Mouse (Mus musculus) forebrain, embryonic 16.5 days (tissue): Measurements from ENCODE around the gene Nr3c2. TPM values are rescaled to one million over a fixed set of nuclear protein-coding genes. Genes with fewer than 3 reads are reported as not detected.

ENCODE experiments used
- ATAC-seq: fragments of 200-750 bp; cut with Nextera tagmentation; 2 replicates; pipeline ENCODE4 v1.8.0; 2017; ENCODE audit warnings: mild to moderate bottlenecking, moderate library complexity
- H3K27ac ChIP-seq: fragments of 300-500 bp; sonication (generic); 2 replicates; pipeline ENCODE4 v1.5.1; 2014; ENCODE audit warnings: low read length, control low read depth
- H3K27me3 ChIP-seq: fragments of 300-500 bp; sonication (generic); replicated peaks from 2 replicates; pipeline ENCODE4 v1.6.1; 2014; ENCODE audit warnings: low read length; ENCODE audit not compliant: control insufficient read depth, insufficient read depth
- H3K36me3 ChIP-seq: fragments of 300-500 bp; sonication (generic); 2 replicates; pipeline ENCODE4 v1.6.1; 2014; ENCODE audit not compliant: control insufficient read depth, insufficient read depth
- H3K4me1 ChIP-seq: fragments of 300-500 bp; sonication (generic); replicated peaks from 2 replicates; pipeline ENCODE4 v1.6.1; 2014; ENCODE audit warnings: low read length; ENCODE audit not compliant: control insufficient read depth, insufficient read depth
- H3K4me2 ChIP-seq: fragments of 300-500 bp; sonication (generic); 2 replicates; pipeline ENCODE4 v1.6.1; 2014; ENCODE audit warnings: mild to moderate bottlenecking, low read length, control low read depth
- H3K4me3 ChIP-seq: fragments of 300-500 bp; sonication (generic); replicated peaks from 2 replicates; pipeline ENCODE4 v1.5.1; 2014; ENCODE audit warnings: mild to moderate bottlenecking, low read length, control low read depth
- H3K9ac ChIP-seq: fragments of 300-500 bp; sonication (generic); replicated peaks from 2 replicates; pipeline ENCODE4 v1.6.1; 2014; ENCODE audit warnings: low read depth, low read length, control low read depth
- H3K9me3 ChIP-seq: fragments of 300-500 bp; sonication (generic); 2 replicates; pipeline ENCODE4 v1.6.1; 2016; ENCODE audit warnings: low read length; ENCODE audit not compliant: control insufficient read depth
- WGBS: fragments of 180-500 bp; shearing (Covaris S2); extraction: QIAGEN DNeasy Blood & Tissue Kit; methylation state at CpG from one replicate; pipeline ENCODE4 v1.1.7; 2014; 5-methylcytosine and 5-hydroxymethylcytosine counted together
- polyA plus RNA-seq: library from polyadenylated mRNA; unstranded; fragments of >200 nt; fragmentation: Nextera tagmentation; extraction: Ambion mirVana; gene quantifications from 2 replicates; pipeline ENCODE4 v1.2.1, GENCODE M21; 2015

Gene Nr3c2
- polyA plus RNA-seq, 1 experiment from 2014 or later: 5.3 TPM

DNA sequence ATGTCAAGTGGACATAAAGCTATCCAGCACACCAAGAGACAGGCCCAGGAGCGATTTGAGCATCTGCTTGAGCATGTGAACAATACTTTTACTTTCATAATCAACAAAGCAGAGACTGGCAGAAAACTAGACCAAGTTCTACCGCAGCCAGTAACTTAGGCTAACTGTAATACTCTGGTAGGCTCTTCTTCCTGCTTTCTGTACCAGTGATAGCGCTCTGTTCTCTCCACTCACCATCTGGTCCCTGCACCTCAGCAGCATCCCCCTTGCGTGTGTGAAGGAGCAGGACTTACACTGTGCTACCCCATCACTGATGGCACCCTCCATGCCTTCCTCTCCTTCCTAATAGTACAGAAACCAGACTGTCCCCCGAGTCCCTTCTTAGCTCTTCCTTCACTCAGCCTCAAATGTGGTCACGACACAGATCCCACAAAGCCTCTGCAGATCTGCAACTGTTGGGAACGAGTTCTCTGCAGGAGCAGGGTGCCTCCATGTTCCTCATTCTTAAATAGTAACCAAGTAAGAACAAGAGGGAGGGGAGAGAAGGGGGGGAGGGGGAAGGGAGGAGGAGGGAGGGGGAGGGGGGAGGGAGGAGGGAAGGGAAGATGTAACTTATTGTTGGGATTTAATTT, 383.5 kb downstream of the Nr3c2 start:
- Histone ChIP-seq H3K4me3 (no peak overlapping the region), H3K9me3 (no peaks in the 10 kb centered on the region), H3K27me3 (no peaks in the 10 kb centered on the region), H3K4me1 (peaks cover 3% of the 10 kb centered on the region; the same call in 1 of the 2 replicates), H3K9ac (no peak overlapping the region), H3K27ac (no peak overlapping the region), H3K36me3 (no peaks in the 10 kb centered on the region), H3K4me2 (no peak overlapping the region)
- 90% methylated on average over 7 of the region's 7 CpGs for WGBS
- ATAC-seq: no peak

GRCm38 (mm10) chr8:77284473-77284872, 385.2 kb downstream of the Nr3c2 start:
- H3K4me3 ChIP-seq: no peak overlapping the region

DNA sequence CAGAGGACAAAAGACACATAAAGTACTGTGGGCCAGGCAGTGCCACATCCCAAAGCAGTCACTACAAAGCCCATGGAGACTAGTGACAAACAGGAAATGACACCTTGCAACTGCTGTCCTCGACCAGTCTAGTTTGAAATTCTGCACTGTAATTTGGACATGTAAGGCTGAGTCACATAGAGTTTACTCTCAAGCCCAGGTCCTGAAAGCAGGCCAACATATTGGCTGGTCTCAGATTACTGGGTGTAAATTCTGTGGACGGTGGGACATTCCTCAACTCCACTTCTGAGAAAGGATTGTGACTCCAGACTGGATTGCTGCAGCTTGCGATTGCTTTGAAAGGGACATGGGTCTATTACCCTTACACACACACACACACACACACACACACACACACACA, 388.8 kb downstream of the Nr3c2 start:
- H3K36me3 ChIP-seq: no peaks in the 10 kb centered on the region
- 76% methylated on average over 3 of the region's 3 CpGs for WGBS
- H3K9me3 ChIP-seq: no peaks in the 10 kb centered on the region
- H3K9ac ChIP-seq: no peak overlapping the region
- no peak overlapping the region for H3K4me2 ChIP-seq
- peaks cover 10% of the 10 kb centered on the region for H3K4me1 ChIP-seq
- H3K27ac ChIP-seq: no peak overlapping the region
- peak; percentile 30; the same call in 1 of the 2 replicates for ATAC-seq
- no peaks in the 10 kb centered on the region for H3K27me3 ChIP-seq
- no peak overlapping the region for H3K4me3 ChIP-seq

More at GRCm38 (mm10) chr8:77284473-77284872, 385.2 kb downstream of the Nr3c2 start:
- H3K9me3 ChIP-seq: no peaks in the 10 kb centered on the region
- H3K4me2 ChIP-seq: no peak overlapping the region
- no peaks in the 10 kb centered on the region for H3K27me3 ChIP-seq
- H3K27ac ChIP-seq: no peak overlapping the region
- WGBS: 71% methylated on average over 3 of the region's 3 CpGs
- no peaks in the 10 kb centered on the region for H3K36me3 ChIP-seq
- peaks cover 3% of the 10 kb centered on the region; the same call in 1 of the 2 replicates for H3K4me1 ChIP-seq
- no peak for ATAC-seq
- no peak overlapping the region for H3K9ac ChIP-seq

DNA sequence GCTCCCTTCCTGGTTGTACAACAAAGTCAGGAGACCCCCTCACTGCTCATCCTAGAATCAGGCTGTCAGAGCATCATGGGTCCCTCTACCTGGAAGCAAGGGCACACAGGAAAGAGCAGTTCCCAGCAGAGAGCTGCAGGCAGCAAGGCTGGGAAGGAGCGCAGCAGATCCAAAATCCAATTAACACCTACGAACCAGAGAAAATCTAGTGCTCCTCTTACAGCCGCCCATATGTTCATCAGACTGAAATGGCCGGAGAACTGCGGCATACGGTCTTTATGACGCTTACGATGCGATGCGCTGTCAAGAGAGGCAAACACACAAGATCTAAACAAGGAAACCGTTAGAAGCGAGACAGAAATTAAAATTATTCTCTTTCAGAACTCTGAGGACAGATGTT, 389.2 kb downstream of the Nr3c2 start:
- Histone ChIP-seq H3K9ac (no peak overlapping the region), H3K4me1 (peaks cover 10% of the 10 kb centered on the region), H3K27me3 (no peaks in the 10 kb centered on the region), H3K36me3 (no peaks in the 10 kb centered on the region), H3K9me3 (no peaks in the 10 kb centered on the region), H3K4me2 (no peak overlapping the region), H3K27ac (no peak overlapping the region), H3K4me3 (no peak overlapping the region)
- peak; percentile 54; the same call in 1 of the 2 replicates for ATAC-seq
- WGBS: 63% methylated on average over 12 of the region's 12 CpGs

GRCm38 (mm10) chr8:77292120-77292519, 392.9 kb downstream of the Nr3c2 start:
- Histone ChIP-seq H3K4me3 (no peak overlapping the region), H3K36me3 (no peaks in the 10 kb centered on the region), H3K9me3 (no peaks in the 10 kb centered on the region), H3K4me2 (no peak overlapping the region), H3K27ac (no peak overlapping the region), H3K4me1 (peaks cover 13% of the 10 kb centered on the region), H3K9ac (no peak overlapping the region), H3K27me3 (no peaks in the 10 kb centered on the region)
- 42% methylated on average over 4 of the region's 4 CpGs for WGBS
- 0 out of 2 replicates have a peak, but pooled peaks have one; percentile 21 for ATAC-seq

DNA sequence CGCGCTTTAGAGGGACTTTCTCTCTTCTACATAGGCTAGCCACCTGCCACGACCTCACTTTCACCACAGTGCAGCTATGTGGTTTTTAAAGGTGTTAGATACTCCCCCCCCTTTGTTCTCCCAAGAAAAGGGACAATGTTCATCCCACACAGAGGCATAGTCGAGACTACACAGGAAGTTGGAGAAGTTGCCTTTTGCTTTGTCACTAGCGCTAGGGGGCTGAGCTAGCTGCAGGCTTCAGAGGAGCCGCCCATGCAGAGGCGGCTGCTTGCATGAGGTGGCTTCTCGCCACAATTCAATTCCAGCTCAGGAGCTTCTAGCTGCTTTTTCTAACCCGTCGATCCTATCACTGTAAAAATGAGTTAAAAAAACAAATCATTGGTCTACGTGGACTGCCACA, 393.4 kb downstream of the Nr3c2 start:
- ATAC-seq: peak; percentile 26; the same call in 1 of the 2 replicates
- H3K36me3 ChIP-seq: no peaks in the 10 kb centered on the region
- no peak overlapping the region for H3K27ac ChIP-seq
- H3K9me3 ChIP-seq: no peaks in the 10 kb centered on the region
- no peaks in the 10 kb centered on the region for H3K27me3 ChIP-seq
- peaks cover 13% of the 10 kb centered on the region for H3K4me1 ChIP-seq
- WGBS: 37% methylated on average over 11 of the region's 11 CpGs
- H3K9ac ChIP-seq: no peak overlapping the region
- no peak overlapping the region for H3K4me2 ChIP-seq
- no peak overlapping the region for H3K4me3 ChIP-seq

GRCm38 (mm10) chr8:77294599-77294998, 395.4 kb downstream of the Nr3c2 start:
- ATAC-seq: peak; percentile 70
- H3K4me2 ChIP-seq: no peak overlapping the region
- no peak overlapping the region for H3K27ac ChIP-seq
- H3K9ac ChIP-seq: no peak overlapping the region
- no peak overlapping the region for H3K4me3 ChIP-seq
- WGBS: 62% methylated on average over 11 of the region's 11 CpGs
- H3K36me3 ChIP-seq: no peaks in the 10 kb centered on the region
- H3K4me1 ChIP-seq: peaks cover 13% of the 10 kb centered on the region
- H3K27me3 ChIP-seq: no peaks in the 10 kb centered on the region
- H3K9me3 ChIP-seq: no peaks in the 10 kb centered on the region
